Mouse (Mus musculus) liver, embryonic 14.5 days (tissue): ENCODE results near the gene Prm3.

Experiments used
- CTCF ChIP-seq: IDR thresholded peaks from 2 replicates; pipeline ENCODE4 v1.5.1; 2016; ENCODE audit warnings: antibody characterized with exemption, low read depth, control low read depth
- EP300 ChIP-seq: IDR thresholded peaks from 2 replicates; pipeline ENCODE4 v1.6.1; 2016; ENCODE audit warnings: antibody characterized with exemption, low read depth

- TF ChIP-seq CTCF = no peak
- no peak for TF ChIP-seq EP300
These were observed 37.2 kb upstream of the Prm3 start for GRCm38 (mm10) chr16:10827766-10828460.
